Mouse (Mus musculus) urinary bladder, postnatal 0 days (tissue): ENCODE results near the gene Olfr1175-ps. TPM values are rescaled to one million over a fixed set of nuclear protein-coding genes. Genes with fewer than 3 reads are reported as not detected.

Source experiments
- polyA plus RNA-seq: library from polyadenylated mRNA; unstranded; fragments of >200 nt; fragmentation: Nextera tagmentation; extraction: Ambion mirVana; gene quantifications from 2 replicates; pipeline ENCODE4 v1.2.1, GENCODE M21; 2015

Gene Olfr1175-ps
- polyA plus RNA-seq: not detected in 2 replicates

DNA sequence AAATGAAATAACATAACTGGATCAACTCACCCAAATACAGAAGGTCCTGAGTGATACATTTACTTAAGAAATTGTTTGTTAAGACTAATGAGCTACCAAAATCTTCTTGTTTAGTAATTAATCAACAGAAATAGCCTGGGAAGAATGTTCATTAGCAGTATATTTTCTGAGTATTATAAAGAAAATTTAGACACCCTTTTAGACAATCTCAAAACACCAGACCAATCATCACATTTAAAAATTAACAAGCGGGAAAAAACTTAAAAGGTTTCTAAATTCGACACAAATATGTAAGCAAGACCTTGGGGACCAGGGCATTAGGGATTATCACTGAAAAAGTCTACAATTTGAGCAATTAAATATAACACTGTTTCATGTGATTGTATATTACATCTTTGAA lies at the start of gene Olfr1175-ps:
Gene Olfr1175-ps, minus strand, starts transcription at position 101 of the 400 bp plus-strand sequence.

GRCm38 (mm10) chr2:88346392-88346791 lies 19.4 kb upstream of the Olfr1175-ps start, which contains the start of gene Olfr1177-ps:
Olfr1177-ps (minus strand) TSS chr2:88346492.

GRCm38 (mm10) chr2:88336421-88336820 lies 9.4 kb upstream of the Olfr1175-ps start, which contains the start of gene Olfr1176:
Olfr1176 (plus strand) TSS chr2:88336721.

GRCm38 (mm10) chr2:88315035-88315434 lies 12.0 kb downstream of the Olfr1175-ps start, which contains the start of gene Olfr1174-ps:
Olfr1174-ps (minus strand) TSS chr2:88315135.

DNA sequence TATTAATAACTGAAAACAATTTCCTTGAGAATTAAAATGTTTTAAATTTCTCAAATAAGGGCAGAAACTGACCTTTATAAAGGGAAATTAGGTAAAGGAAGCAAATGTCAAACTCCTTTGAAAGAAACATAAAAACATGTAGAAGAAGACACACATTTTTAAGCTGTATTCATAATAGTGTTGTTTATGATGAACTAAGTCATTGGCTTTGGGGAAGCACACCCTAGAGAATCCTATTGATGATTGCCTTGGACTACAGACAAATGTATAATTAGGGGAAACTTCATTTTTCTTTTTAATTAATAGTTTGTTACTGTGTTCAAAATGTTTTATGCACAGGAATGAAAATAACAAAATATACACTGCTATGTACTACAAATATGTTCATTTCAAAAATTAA lies 47.2 kb downstream of the Olfr1175-ps start, which contains the start of gene Olfr1173:
Gene Olfr1173, minus strand, starts transcription at position 101 of the 400 bp plus-strand sequence.

Other genes with a start within 250 kb of the Olfr1175-ps start
- not detected in 2 replicates for gene Olfr1164, start 233.2 kb downstream of the Olfr1175-ps start, polyA plus RNA-seq
- not detected in 2 replicates for gene Olfr1166, start 198.9 kb downstream of the Olfr1175-ps start, polyA plus RNA-seq
- gene Olfr1167, start 172.0 kb downstream of the Olfr1175-ps start, polyA plus RNA-seq: not detected in 2 replicates
- gene Olfr1168, start 145.3 kb downstream of the Olfr1175-ps start, polyA plus RNA-seq: not detected in 2 replicates
- gene Olfr1170, start 98.9 kb downstream of the Olfr1175-ps start, polyA plus RNA-seq: not detected in 2 replicates
- not detected in 2 replicates for gene Olfr1173, start 47.3 kb downstream of the Olfr1175-ps start, polyA plus RNA-seq
- gene Olfr1174-ps, start 12.1 kb downstream of the Olfr1175-ps start, polyA plus RNA-seq: not detected in 2 replicates
- gene Olfr1176, start 9.5 kb upstream of the Olfr1175-ps start, polyA plus RNA-seq: not detected in 2 replicates
- gene Olfr1177-ps, start 19.3 kb upstream of the Olfr1175-ps start, polyA plus RNA-seq: not detected in 2 replicates
- gene Olfr1178, start 59.8 kb upstream of the Olfr1175-ps start, polyA plus RNA-seq: not detected in 2 replicates
- not detected in 2 replicates for gene Olfr1179, start 79.2 kb upstream of the Olfr1175-ps start, polyA plus RNA-seq
- gene Olfr1180, start 91.9 kb upstream of the Olfr1175-ps start, polyA plus RNA-seq: not detected in 2 replicates
- not detected in 2 replicates for gene Olfr1181, start 99.0 kb upstream of the Olfr1175-ps start, polyA plus RNA-seq
- not detected in 2 replicates for gene Gm13757, start 121.9 kb upstream of the Olfr1175-ps start, polyA plus RNA-seq
- gene Olfr1183, start 127.7 kb upstream of the Olfr1175-ps start, polyA plus RNA-seq: not detected in 2 replicates
- not detected in 2 replicates for gene Olfr1184, start 156.4 kb upstream of the Olfr1175-ps start, polyA plus RNA-seq
- gene Olfr1185-ps1, start 166.1 kb upstream of the Olfr1175-ps start, polyA plus RNA-seq: not detected in 2 replicates
- gene Olfr1186, start 191.3 kb upstream of the Olfr1175-ps start, polyA plus RNA-seq: not detected in 2 replicates
- gene Olfr1188, start 229.7 kb upstream of the Olfr1175-ps start, polyA plus RNA-seq: not detected in 2 replicates